Mouse (Mus musculus) forebrain, embryonic 15.5 days (tissue): ENCODE results near the gene BC004004. TPM values are rescaled to one million over a fixed set of nuclear protein-coding genes. Genes with fewer than 3 reads are reported as not detected.
A peak's percentile ranks its signal among the peaks of the same experiment; 100 is the strongest.

Source experiments
- ATAC-seq: fragments of 200-750 bp; cut with Nextera tagmentation; replicated peaks from 2 replicates; pipeline ENCODE4 v1.8.0; 2017; ENCODE audit warnings: mild to moderate bottlenecking, moderate TSS enrichment, moderate library complexity
- H3K27ac ChIP-seq: fragments of 300-500 bp; sonication (generic); replicated peaks from 2 replicates; pipeline ENCODE4 v1.5.1; 2015; ENCODE audit warnings: mild to moderate bottlenecking, inconsistent platforms
- H3K27me3 ChIP-seq: fragments of 300-500 bp; sonication (generic); 2 replicates; pipeline ENCODE4 v1.6.1; 2015; ENCODE audit warnings: inconsistent platforms
- H3K36me3 ChIP-seq: fragments of 300-500 bp; sonication (generic); 2 replicates; pipeline ENCODE4 v1.6.1; 2015; ENCODE audit warnings: mild to moderate bottlenecking, inconsistent platforms
- H3K4me1 ChIP-seq: fragments of 300-500 bp; sonication (generic); 2 replicates; pipeline ENCODE4 v1.6.1; 2015; ENCODE audit warnings: inconsistent platforms
- H3K4me2 ChIP-seq: fragments of 300-500 bp; sonication (generic); replicated peaks from 2 replicates; pipeline ENCODE4 v1.6.1; 2015; ENCODE audit warnings: mild to moderate bottlenecking, inconsistent platforms
- H3K4me3 ChIP-seq: fragments of 300-500 bp; sonication (generic); 2 replicates; pipeline ENCODE4 v1.5.1; 2015; ENCODE audit warnings: mild to moderate bottlenecking, inconsistent platforms
- H3K9ac ChIP-seq: fragments of 300-500 bp; sonication (generic); replicated peaks from 2 replicates; pipeline ENCODE4 v1.6.1; 2015; ENCODE audit warnings: mild to moderate bottlenecking, inconsistent platforms
- H3K9me3 ChIP-seq: fragments of 300-500 bp; sonication (generic); 2 replicates; pipeline ENCODE4 v1.6.1; 2016; ENCODE audit warnings: inconsistent platforms
- WGBS: fragments of 180-500 bp; shearing (Covaris S2); methylation state at CpG from one replicate; pipeline ENCODE4 v1.1.7; 2015; ENCODE audit warnings: mixed read lengths; 5-methylcytosine and 5-hydroxymethylcytosine counted together
- polyA plus RNA-seq: library from polyadenylated mRNA; unstranded; fragments of >200 nt; fragmentation: Nextera tagmentation; extraction: Ambion mirVana; gene quantifications from 2 replicates; pipeline ENCODE4 v1.2.1, GENCODE M21; 2015

The BC004004 gene
- polyA plus RNA-seq, 1 experiment from 2014 or later = 96.4 TPM

- no peak overlapping the region for H3K9ac ChIP-seq
- no peak for ATAC-seq
- no peak overlapping the region for H3K27ac ChIP-seq
- no peaks in the 10 kb centered on the region for H3K36me3 ChIP-seq
- no peak overlapping the region for H3K4me3 ChIP-seq
- no peak overlapping the region for H3K4me2 ChIP-seq
- peaks cover 20% of the 10 kb centered on the region; the same call in 1 of the 2 replicates for H3K27me3 ChIP-seq
- WGBS = 37% methylated on average over 6 of the region's 6 CpGs
- H3K4me1 ChIP-seq = peaks cover 6% of the 10 kb centered on the region; the same call in 1 of the 2 replicates
- no peaks in the 10 kb centered on the region for H3K9me3 ChIP-seq
Observed at GRCm38 (mm10) chr17:29318731-29319250, 50.2 kb downstream of the BC004004 start.

GRCm38 (mm10) chr17:29319476-29319875 lies 50.9 kb downstream of the BC004004 start:
- Histone ChIP-seq H3K9me3 (no peaks in the 10 kb centered on the region), H3K4me2 (no peak overlapping the region), H3K27me3 (peaks cover 20% of the 10 kb centered on the region; the same call in 1 of the 2 replicates), H3K27ac (no peak overlapping the region), H3K4me3 (no peak overlapping the region), H3K9ac (no peak overlapping the region), H3K4me1 (peaks cover 6% of the 10 kb centered on the region; the same call in 1 of the 2 replicates), H3K36me3 (no peaks in the 10 kb centered on the region)
- 91% methylated on average over 7 of the region's 7 CpGs for WGBS
- ATAC-seq = no peak

GRCm38 (mm10) chr17:29319881-29320639 lies 51.5 kb downstream of the BC004004 start:
- Histone ChIP-seq H3K27me3 (peaks cover 20% of the 10 kb centered on the region; the same call in 1 of the 2 replicates), H3K4me3 (no peak overlapping the region), H3K9ac (no peak overlapping the region), H3K27ac (no peak overlapping the region), H3K4me1 (peaks cover 6% of the 10 kb centered on the region; the same call in 1 of the 2 replicates), H3K9me3 (no peaks in the 10 kb centered on the region), H3K4me2 (no peak overlapping the region), H3K36me3 (no peaks in the 10 kb centered on the region)
- 78% methylated on average over 8 of the region's 8 CpGs for WGBS
- ATAC-seq = no peak

- Histone ChIP-seq H3K4me3 (no peak overlapping the region), H3K27me3 (peaks cover 20% of the 10 kb centered on the region; the same call in 1 of the 2 replicates), H3K4me2 (no peak overlapping the region), H3K36me3 (no peaks in the 10 kb centered on the region), H3K27ac (no peak overlapping the region), H3K9me3 (no peaks in the 10 kb centered on the region), H3K4me1 (peaks cover 18% of the 10 kb centered on the region), H3K9ac (no peak overlapping the region)
- WGBS = 22% methylated on average over 41 of the region's 41 CpGs
- no peak for ATAC-seq
Observed at GRCm38 (mm10) chr17:29321765-29322602, 53.4 kb downstream of the BC004004 start.

GRCm38 (mm10) chr17:29322603-29322962 lies 54.0 kb downstream of the BC004004 start:
- no peak overlapping the region for H3K4me3 ChIP-seq
- H3K27me3 ChIP-seq = peaks cover 20% of the 10 kb centered on the region; the same call in 1 of the 2 replicates
- no peaks in the 10 kb centered on the region for H3K9me3 ChIP-seq
- no peaks in the 10 kb centered on the region for H3K36me3 ChIP-seq
- no peak for ATAC-seq
- no peak overlapping the region for H3K9ac ChIP-seq
- H3K4me1 ChIP-seq = peaks cover 24% of the 10 kb centered on the region
- no peak overlapping the region for H3K27ac ChIP-seq
- 28% methylated on average over 18 of the region's 18 CpGs for WGBS
- no peak overlapping the region for H3K4me2 ChIP-seq

- Histone ChIP-seq H3K4me2 (no peak overlapping the region), H3K9me3 (no peaks in the 10 kb centered on the region), H3K36me3 (no peaks in the 10 kb centered on the region), H3K4me3 (no peak overlapping the region), H3K27me3 (peaks cover 20% of the 10 kb centered on the region; the same call in 1 of the 2 replicates), H3K27ac (no peak overlapping the region), H3K4me1 (peaks cover 28% of the 10 kb centered on the region), H3K9ac (no peak overlapping the region)
- 89% methylated on average over 3 of the region's 3 CpGs for WGBS
- no peak for ATAC-seq
Observed at GRCm38 (mm10) chr17:29323625-29324024, 55.0 kb downstream of the BC004004 start.

GRCm38 (mm10) chr17:29325831-29326230 lies 57.2 kb downstream of the BC004004 start:
- peaks cover 18% of the 10 kb centered on the region; the same call in 1 of the 2 replicates for H3K27me3 ChIP-seq
- WGBS = 49% methylated on average over 13 of the region's 13 CpGs
- H3K9ac ChIP-seq = no peak overlapping the region; the same call in 1 of the 2 replicates
- H3K4me3 ChIP-seq = no peak overlapping the region
- H3K27ac ChIP-seq = no peak overlapping the region
- H3K9me3 ChIP-seq = no peaks in the 10 kb centered on the region
- no peaks in the 10 kb centered on the region for H3K36me3 ChIP-seq
- H3K4me1 ChIP-seq = peaks cover 28% of the 10 kb centered on the region
- no peak for ATAC-seq
- H3K4me2 ChIP-seq = peak overlapping the region; percentile 49; the same call in 1 of the 2 replicates

- peak overlapping the region; percentile 49 for H3K4me2 ChIP-seq
- H3K27ac ChIP-seq = peak overlapping the region; percentile 68
- no peaks in the 10 kb centered on the region for H3K9me3 ChIP-seq
- H3K4me3 ChIP-seq = peak overlapping the region; percentile 30
- peaks cover 9% of the 10 kb centered on the region; the same call in 1 of the 2 replicates for H3K27me3 ChIP-seq
- ATAC-seq = peak; percentile 45; the same call in 1 of the 2 replicates
- peaks cover 36% of the 10 kb centered on the region for H3K4me1 ChIP-seq
- peak overlapping the region; percentile 32 for H3K9ac ChIP-seq
- H3K36me3 ChIP-seq = peaks cover 6% of the 10 kb centered on the region
- WGBS = 9% methylated on average over 52 of the region's 52 CpGs
Observed at GRCm38 (mm10) chr17:29326531-29327529, 58.2 kb downstream of the BC004004 start.

- H3K36me3 ChIP-seq = peaks cover 14% of the 10 kb centered on the region
- 0 out of 2 replicates have a peak overlapping the region, but pooled peaks have one; percentile 32 for H3K9ac ChIP-seq
- H3K4me1 ChIP-seq = peaks cover 30% of the 10 kb centered on the region
- no peak overlapping the region for H3K4me3 ChIP-seq
- H3K9me3 ChIP-seq = no peaks in the 10 kb centered on the region
- H3K4me2 ChIP-seq = 0 out of 2 replicates have a peak overlapping the region, but pooled peaks have one; percentile 49
- H3K27ac ChIP-seq = no peak overlapping the region
- 76% methylated on average over 9 of the region's 9 CpGs for WGBS
- H3K27me3 ChIP-seq = peaks cover under 1% of the 10 kb centered on the region; the same call in 1 of the 2 replicates
- ATAC-seq = no peak
Observed at GRCm38 (mm10) chr17:29327691-29328090, 59.1 kb downstream of the BC004004 start.

- H3K9me3 ChIP-seq = no peaks in the 10 kb centered on the region
- peaks cover 30% of the 10 kb centered on the region for H3K4me1 ChIP-seq
- H3K27me3 ChIP-seq = no peaks in the 10 kb centered on the region
- no peak overlapping the region for H3K4me2 ChIP-seq
- H3K27ac ChIP-seq = peak overlapping the region; percentile 78
- H3K36me3 ChIP-seq = peaks cover 34% of the 10 kb centered on the region
- 85% methylated on average over 3 of the region's 3 CpGs for WGBS
- ATAC-seq = no peak
- H3K4me3 ChIP-seq = no peak overlapping the region
- no peak overlapping the region for H3K9ac ChIP-seq
Observed at GRCm38 (mm10) chr17:29330221-29330620, 61.6 kb downstream of the BC004004 start.
